Mouse (Mus musculus): ENCODE results near the gene Sod1.

Sod1 gene

GRCm38 (mm10) chr16:90220026-90220891, at the start of gene Sod1:
Gene Sod1, plus strand, starts transcription at chr16:90220754.
- DNase-seq (ENCODE audit: low spot score): peak; percentile 69

GRCm38 (mm10) chr16:90171416-90171815, 49.1 kb upstream of the Sod1 start:
- DNase-seq (ENCODE audit: low spot score): no peak

- no peak for DNase-seq (ENCODE audit: low spot score)
Measured at GRCm38 (mm10) chr16:90176472-90176871, 44.1 kb upstream of the Sod1 start.

- no peak for DNase-seq (ENCODE audit: low spot score)
Measured at GRCm38 (mm10) chr16:90177425-90177824, 43.1 kb upstream of the Sod1 start.

- DNase-seq (ENCODE audit: low spot score): no peak
Measured at GRCm38 (mm10) chr16:90178404-90178803, 42.1 kb upstream of the Sod1 start.

- DNase-seq (ENCODE audit: low spot score): no peak
Measured at GRCm38 (mm10) chr16:90179892-90180291, 40.7 kb upstream of the Sod1 start.

GRCm38 (mm10) chr16:90180975-90181374, 39.6 kb upstream of the Sod1 start:
- no peak for DNase-seq (ENCODE audit: low spot score)

GRCm38 (mm10) chr16:90181673-90182072, 38.9 kb upstream of the Sod1 start:
- no peak for DNase-seq (ENCODE audit: low spot score)

- no peak for DNase-seq (ENCODE audit: low spot score)
Measured at GRCm38 (mm10) chr16:90184135-90184534, 36.4 kb upstream of the Sod1 start.

- DNase-seq (ENCODE audit: low spot score): peak; percentile 74
Measured at GRCm38 (mm10) chr16:90185928-90186588, 34.5 kb upstream of the Sod1 start.

GRCm38 (mm10) chr16:90187453-90187852, 33.1 kb upstream of the Sod1 start:
- DNase-seq (ENCODE audit: low spot score): no peak

- no peak for DNase-seq (ENCODE audit: low spot score)
Measured at GRCm38 (mm10) chr16:90191289-90191688, 29.3 kb upstream of the Sod1 start.

GRCm38 (mm10) chr16:90193719-90194118, 26.8 kb upstream of the Sod1 start:
- DNase-seq (ENCODE audit: low spot score): no peak

- no peak for DNase-seq (ENCODE audit: low spot score)
Measured at GRCm38 (mm10) chr16:90196688-90197240, 23.8 kb upstream of the Sod1 start.

- DNase-seq (ENCODE audit: low spot score): no peak
Measured at GRCm38 (mm10) chr16:90197337-90197973, 23.1 kb upstream of the Sod1 start.

GRCm38 (mm10) chr16:90198626-90199025, 21.9 kb upstream of the Sod1 start:
- DNase-seq (ENCODE audit: low spot score): no peak

- DNase-seq (ENCODE audit: low spot score): no peak
Measured at GRCm38 (mm10) chr16:90199174-90199573, 21.4 kb upstream of the Sod1 start.

GRCm38 (mm10) chr16:90202140-90202539, 18.4 kb upstream of the Sod1 start:
- DNase-seq (ENCODE audit: low spot score): no peak

GRCm38 (mm10) chr16:90203226-90203962, 17.2 kb upstream of the Sod1 start:
- no peak for DNase-seq (ENCODE audit: low spot score)

- no peak for DNase-seq (ENCODE audit: low spot score)
Measured at GRCm38 (mm10) chr16:90204868-90205267, 15.7 kb upstream of the Sod1 start.

- DNase-seq (ENCODE audit: low spot score): no peak
Measured at GRCm38 (mm10) chr16:90208996-90209395, 11.6 kb upstream of the Sod1 start.

- DNase-seq (ENCODE audit: low spot score): no peak
Measured at GRCm38 (mm10) chr16:90210717-90211116, 9.8 kb upstream of the Sod1 start.
